Mouse (Mus musculus): Measurements from ENCODE around the gene Zbtb20. TPM values are rescaled to one million over a fixed set of nuclear protein-coding genes. Genes with fewer than 3 reads are reported as not detected.
A peak's percentile ranks its signal among the peaks of the same experiment; 100 is the strongest.

Gene Zbtb20
- polyA plus RNA-seq, 1 experiment from 2014 or later: 23.5 TPM

DNA sequence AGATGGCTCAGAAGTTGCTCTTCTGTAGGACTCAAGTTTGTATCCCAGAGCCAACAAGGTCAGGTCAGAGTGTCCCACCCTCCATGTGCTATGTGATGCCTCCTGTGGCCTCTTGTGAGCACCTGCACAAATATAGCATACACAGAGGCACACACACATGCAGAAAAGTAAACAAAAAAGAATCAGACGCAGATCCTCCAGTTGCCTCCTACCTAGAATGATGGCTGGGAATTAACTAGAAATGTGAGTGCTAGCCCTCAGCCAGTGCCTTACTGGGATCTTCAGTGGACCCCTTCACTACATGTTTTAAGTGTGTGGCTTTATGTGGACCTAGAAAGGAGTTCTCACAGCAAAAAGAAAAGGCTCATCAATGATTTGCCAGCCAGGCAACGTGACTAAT, 621.4 kb downstream of the Zbtb20 start:
- Histone ChIP-seq H3K27ac (ENCODE audit: low read length) (no peak overlapping the region), H3K36me3 (ENCODE audit: control insufficient read depth, insufficient read depth, low read length) (no peaks in the 10 kb centered on the region), H3K4me1 (ENCODE audit: control insufficient read depth, insufficient read depth, low read length) (no peaks in the 10 kb centered on the region), H3K9me3 (replicated peaks; ENCODE audit: control insufficient read depth, low read length) (no peaks in the 10 kb centered on the region), H3K27me3 (ENCODE audit: control insufficient read depth, insufficient read depth, low read length) (no peaks in the 10 kb centered on the region), H3K9ac (ENCODE audit: low read length) (no peak overlapping the region), H3K4me2 (ENCODE audit: low read depth, low read length) (no peak overlapping the region), H3K4me3 (replicated peaks; ENCODE audit: low read length) (no peak overlapping the region)
- ATAC-seq (ENCODE audit: insufficient read depth, low FRiP score): no peak
- 46% methylated on average over 2 of the region's 2 CpGs for WGBS

DNA sequence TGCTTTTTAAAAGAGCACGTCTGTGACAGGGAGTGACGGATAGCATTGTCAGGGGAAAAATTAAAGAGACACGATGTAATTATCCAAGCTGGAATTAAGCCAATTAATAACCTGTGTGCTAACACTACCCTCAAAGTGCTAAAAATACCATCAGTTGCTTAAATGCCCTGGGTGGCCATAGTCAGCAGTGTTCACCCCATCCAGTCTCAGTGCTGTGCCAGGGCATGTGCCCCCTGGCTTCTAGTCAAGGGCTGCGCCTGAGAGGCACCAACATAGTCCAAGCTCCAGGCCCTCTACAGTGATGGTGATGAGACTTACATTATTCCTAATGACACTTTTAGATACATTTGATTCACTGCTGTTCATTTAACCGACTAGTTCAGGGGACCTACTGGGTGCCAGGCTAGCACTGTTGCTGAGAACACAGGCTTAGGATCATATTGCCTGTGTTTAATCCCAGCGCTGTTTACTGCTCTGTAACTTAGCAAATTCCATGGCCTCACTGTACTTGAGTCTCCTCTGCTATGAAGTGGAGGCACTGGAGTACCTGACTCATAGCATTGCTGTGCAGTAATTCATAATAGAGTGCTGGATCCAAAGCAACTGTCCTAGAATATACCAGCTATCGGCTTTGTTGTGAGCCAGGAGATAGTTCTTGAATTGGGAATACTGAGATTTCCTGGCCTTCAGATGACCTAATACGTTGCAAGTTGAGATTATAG, 624.6 kb downstream of the Zbtb20 start:
- Histone ChIP-seq H3K9ac (ENCODE audit: low read length) (no peak overlapping the region), H3K27me3 (ENCODE audit: control insufficient read depth, insufficient read depth, low read length) (no peaks in the 10 kb centered on the region; the same call in 1 of the 2 replicates), H3K4me2 (ENCODE audit: low read depth, low read length) (no peak overlapping the region), H3K9me3 (replicated peaks; ENCODE audit: control insufficient read depth, low read length) (no peaks in the 10 kb centered on the region), H3K27ac (ENCODE audit: low read length) (no peak overlapping the region), H3K4me3 (replicated peaks; ENCODE audit: low read length) (no peak overlapping the region), H3K36me3 (ENCODE audit: control insufficient read depth, insufficient read depth, low read length) (no peaks in the 10 kb centered on the region), H3K4me1 (ENCODE audit: control insufficient read depth, insufficient read depth, low read length) (peaks cover 3% of the 10 kb centered on the region; the same call in 1 of the 2 replicates)
- ATAC-seq (ENCODE audit: insufficient read depth, low FRiP score): no peak
- WGBS: 75% methylated on average over 8 of the region's 8 CpGs

DNA sequence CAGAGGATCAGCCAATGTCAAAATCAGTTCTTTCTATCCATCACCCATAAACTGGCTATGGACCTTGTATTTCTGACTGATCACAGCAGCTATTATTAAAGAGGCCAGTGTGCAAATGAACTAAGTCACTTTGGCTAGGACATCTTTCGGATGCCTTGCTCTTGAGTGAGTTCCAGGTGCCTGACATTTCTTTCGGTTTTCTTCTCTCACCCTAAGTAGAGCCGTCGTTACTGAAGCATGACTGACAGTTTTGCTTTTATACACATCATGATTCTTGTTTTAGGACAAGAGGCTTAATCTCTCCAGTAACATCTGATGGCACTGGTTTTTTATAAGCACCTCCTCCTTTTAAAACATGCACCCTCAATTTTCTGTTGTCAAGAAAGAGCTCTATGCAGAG, 625.6 kb downstream of the Zbtb20 start:
- no peaks in the 10 kb centered on the region for H3K36me3 ChIP-seq (ENCODE audit: control insufficient read depth, insufficient read depth, low read length)
- H3K9ac ChIP-seq (ENCODE audit: low read length): no peak overlapping the region
- H3K4me1 ChIP-seq (ENCODE audit: control insufficient read depth, insufficient read depth, low read length): peaks cover 6% of the 10 kb centered on the region; the same call in 1 of the 2 replicates
- H3K9me3 ChIP-seq (replicated peaks; ENCODE audit: control insufficient read depth, low read length): no peaks in the 10 kb centered on the region
- no peak overlapping the region for H3K4me2 ChIP-seq (ENCODE audit: low read depth, low read length)
- 76% methylated on average over 4 of the region's 4 CpGs for WGBS
- H3K27ac ChIP-seq (ENCODE audit: low read length): no peak overlapping the region
- no peak overlapping the region for H3K4me3 ChIP-seq (replicated peaks; ENCODE audit: low read length)
- ATAC-seq (ENCODE audit: insufficient read depth, low FRiP score): no peak
- no peaks in the 10 kb centered on the region; the same call in 1 of the 2 replicates for H3K27me3 ChIP-seq (ENCODE audit: control insufficient read depth, insufficient read depth, low read length)

DNA sequence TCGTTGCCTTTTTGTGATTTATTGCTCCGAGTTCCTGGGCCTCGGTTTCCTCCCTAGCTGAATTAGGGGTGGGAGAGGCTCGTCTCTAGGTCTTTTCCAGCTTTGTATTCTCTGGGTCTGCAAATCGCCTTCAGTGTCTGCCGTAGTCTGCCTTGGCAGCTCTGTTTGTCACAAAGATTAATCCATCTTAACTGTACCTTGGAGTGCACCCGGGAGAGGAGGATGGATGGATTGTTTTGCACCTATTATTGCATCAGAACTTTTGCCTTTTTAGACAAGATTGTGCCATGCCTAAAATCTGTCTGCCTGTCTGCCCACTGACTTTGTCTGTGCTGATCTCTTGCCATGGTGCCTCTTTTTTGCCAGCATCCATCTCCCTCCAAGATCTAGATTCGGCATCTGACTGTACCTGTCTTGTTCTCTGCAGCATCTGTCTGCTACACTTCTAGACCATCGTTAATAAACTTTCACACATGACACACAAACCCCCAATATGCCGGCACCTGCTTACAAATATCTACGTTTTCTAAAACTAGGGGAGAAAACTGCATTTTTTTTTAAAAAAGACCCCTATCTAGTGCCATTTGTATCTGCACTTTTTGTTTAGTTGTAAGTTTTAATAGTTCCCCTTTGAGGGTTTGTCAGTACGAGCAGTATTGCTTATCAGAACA, 626.8 kb downstream of the Zbtb20 start:
- no peak overlapping the region; the same call in 1 of the 2 replicates for H3K4me3 ChIP-seq (replicated peaks; ENCODE audit: low read length)
- no peak overlapping the region for H3K27ac ChIP-seq (ENCODE audit: low read length)
- 42% methylated on average over 12 of the region's 12 CpGs for WGBS
- H3K27me3 ChIP-seq (ENCODE audit: control insufficient read depth, insufficient read depth, low read length): no peaks in the 10 kb centered on the region; the same call in 1 of the 2 replicates
- ATAC-seq (ENCODE audit: insufficient read depth, low FRiP score): no peak
- H3K36me3 ChIP-seq (ENCODE audit: control insufficient read depth, insufficient read depth, low read length): no peaks in the 10 kb centered on the region
- H3K4me1 ChIP-seq (ENCODE audit: control insufficient read depth, insufficient read depth, low read length): peaks cover 7% of the 10 kb centered on the region; the same call in 1 of the 2 replicates
- H3K9me3 ChIP-seq (replicated peaks; ENCODE audit: control insufficient read depth, low read length): no peaks in the 10 kb centered on the region
- H3K4me2 ChIP-seq (ENCODE audit: low read depth, low read length): peak overlapping the region; percentile 77; the same call in 1 of the 2 replicates
- H3K9ac ChIP-seq (ENCODE audit: low read length): no peak overlapping the region

DNA sequence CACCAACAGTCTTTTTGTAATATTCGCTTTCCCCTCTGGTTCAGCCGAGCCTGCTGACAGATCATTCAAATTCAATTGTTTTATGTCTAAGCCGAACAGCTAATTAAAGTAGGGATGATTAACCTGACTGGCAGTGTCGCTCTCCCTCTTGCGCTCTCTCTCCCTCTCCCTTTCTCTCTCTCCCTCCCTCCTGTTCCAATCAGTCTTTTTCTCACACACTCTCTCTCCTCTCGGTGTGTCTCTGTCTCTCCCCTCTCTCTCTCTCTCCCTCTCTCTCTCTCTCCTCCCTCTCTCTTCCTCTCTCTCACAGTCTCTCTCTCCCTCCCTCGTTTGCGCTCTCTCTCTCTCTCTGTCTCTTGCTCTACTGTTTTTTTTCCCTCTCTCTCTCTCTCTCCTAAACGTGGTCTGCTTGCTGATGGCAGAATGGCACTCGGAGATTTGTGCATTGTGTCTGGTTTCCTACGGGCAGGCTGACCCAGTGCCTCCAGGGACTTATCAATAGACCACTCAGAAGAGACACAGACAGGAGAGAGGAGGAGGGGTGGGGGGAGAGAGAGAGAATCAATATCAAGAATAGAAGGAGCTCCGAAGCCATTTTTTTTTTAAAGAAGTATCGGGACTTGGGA, 627.4 kb downstream of the Zbtb20 start:
- Histone ChIP-seq H3K4me3 (replicated peaks; ENCODE audit: low read length) (peak overlapping the region; percentile 46), H3K36me3 (ENCODE audit: control insufficient read depth, insufficient read depth, low read length) (no peaks in the 10 kb centered on the region), H3K27me3 (ENCODE audit: control insufficient read depth, insufficient read depth, low read length) (no peaks in the 10 kb centered on the region; the same call in 1 of the 2 replicates), H3K9ac (ENCODE audit: low read length) (peak overlapping the region; percentile 55; the same call in 1 of the 2 replicates), H3K4me1 (ENCODE audit: control insufficient read depth, insufficient read depth, low read length) (peaks cover 7% of the 10 kb centered on the region; the same call in 1 of the 2 replicates), H3K9me3 (replicated peaks; ENCODE audit: control insufficient read depth, low read length) (no peaks in the 10 kb centered on the region), H3K27ac (ENCODE audit: low read length) (no peak overlapping the region; the same call in 1 of the 2 replicates), H3K4me2 (ENCODE audit: low read depth, low read length) (peak overlapping the region; percentile 77)
- peak; percentile 21; the same call in 1 of the 2 replicates for ATAC-seq (ENCODE audit: insufficient read depth, low FRiP score)
- WGBS: 5% methylated on average over 13 of the region's 13 CpGs

DNA sequence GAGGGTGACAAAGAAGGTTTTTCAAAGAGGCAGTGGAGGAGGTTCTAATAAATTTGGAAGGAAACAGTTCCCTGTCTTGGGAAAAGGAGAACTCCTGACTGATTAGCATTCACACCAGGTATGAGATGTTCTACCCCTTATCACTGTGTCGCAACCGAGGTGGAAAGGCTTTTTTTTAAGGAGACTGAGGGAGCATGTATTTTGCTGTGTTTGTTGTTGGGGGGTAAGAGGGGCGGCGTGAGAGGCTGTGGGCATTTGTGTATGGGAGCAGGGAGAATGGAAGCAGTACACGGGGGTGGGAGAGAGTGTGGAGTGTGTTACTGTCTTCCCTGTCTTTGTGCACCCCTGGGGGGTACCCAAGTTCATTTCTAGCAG, 627.9 kb downstream of the Zbtb20 start:
- H3K9ac ChIP-seq (ENCODE audit: low read length): peak overlapping the region; percentile 55; the same call in 1 of the 2 replicates
- ATAC-seq (ENCODE audit: insufficient read depth, low FRiP score): no peak
- 3% methylated on average over 5 of the region's 5 CpGs for WGBS
- no peaks in the 10 kb centered on the region; the same call in 1 of the 2 replicates for H3K27me3 ChIP-seq (ENCODE audit: control insufficient read depth, insufficient read depth, low read length)
- no peaks in the 10 kb centered on the region for H3K9me3 ChIP-seq (replicated peaks; ENCODE audit: control insufficient read depth, low read length)
- no peaks in the 10 kb centered on the region for H3K36me3 ChIP-seq (ENCODE audit: control insufficient read depth, insufficient read depth, low read length)
- no peak overlapping the region; the same call in 1 of the 2 replicates for H3K27ac ChIP-seq (ENCODE audit: low read length)
- peak overlapping the region; percentile 46 for H3K4me3 ChIP-seq (replicated peaks; ENCODE audit: low read length)
- H3K4me1 ChIP-seq (ENCODE audit: control insufficient read depth, insufficient read depth, low read length): peaks cover 7% of the 10 kb centered on the region; the same call in 1 of the 2 replicates
- H3K4me2 ChIP-seq (ENCODE audit: low read depth, low read length): peak overlapping the region; percentile 77

DNA sequence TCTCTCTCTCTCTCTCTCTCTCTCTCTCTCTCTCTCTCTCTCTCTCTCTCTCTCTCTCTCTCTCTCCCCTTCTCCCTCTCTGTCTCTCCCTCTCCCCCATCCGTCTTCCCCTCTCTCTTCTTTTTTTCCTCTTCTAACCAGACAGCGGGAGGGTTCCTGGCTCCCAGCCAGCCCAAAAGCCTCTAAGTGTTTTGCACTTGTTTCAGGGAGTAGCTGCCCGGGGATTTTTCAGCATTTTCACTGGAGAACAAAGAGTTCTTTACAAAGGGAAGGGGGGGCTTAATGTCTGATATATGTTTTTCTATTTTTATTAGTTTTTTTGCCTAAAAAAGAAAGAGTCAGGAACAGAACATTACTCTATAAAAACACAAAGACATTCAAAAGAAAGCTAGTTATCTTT, 628.5 kb downstream of the Zbtb20 start:
- H3K27ac ChIP-seq (ENCODE audit: low read length): no peak overlapping the region
- peak overlapping the region; percentile 46 for H3K4me3 ChIP-seq (replicated peaks; ENCODE audit: low read length)
- no peaks in the 10 kb centered on the region; the same call in 1 of the 2 replicates for H3K27me3 ChIP-seq (ENCODE audit: control insufficient read depth, insufficient read depth, low read length)
- H3K4me1 ChIP-seq (ENCODE audit: control insufficient read depth, insufficient read depth, low read length): peaks cover 7% of the 10 kb centered on the region; the same call in 1 of the 2 replicates
- H3K9ac ChIP-seq (ENCODE audit: low read length): no peak overlapping the region
- H3K36me3 ChIP-seq (ENCODE audit: control insufficient read depth, insufficient read depth, low read length): no peaks in the 10 kb centered on the region
- 1% methylated on average over 3 of the region's 3 CpGs for WGBS
- no peak for ATAC-seq (ENCODE audit: insufficient read depth, low FRiP score)
- no peaks in the 10 kb centered on the region for H3K9me3 ChIP-seq (replicated peaks; ENCODE audit: control insufficient read depth, low read length)
- peak overlapping the region; percentile 77 for H3K4me2 ChIP-seq (ENCODE audit: low read depth, low read length)

DNA sequence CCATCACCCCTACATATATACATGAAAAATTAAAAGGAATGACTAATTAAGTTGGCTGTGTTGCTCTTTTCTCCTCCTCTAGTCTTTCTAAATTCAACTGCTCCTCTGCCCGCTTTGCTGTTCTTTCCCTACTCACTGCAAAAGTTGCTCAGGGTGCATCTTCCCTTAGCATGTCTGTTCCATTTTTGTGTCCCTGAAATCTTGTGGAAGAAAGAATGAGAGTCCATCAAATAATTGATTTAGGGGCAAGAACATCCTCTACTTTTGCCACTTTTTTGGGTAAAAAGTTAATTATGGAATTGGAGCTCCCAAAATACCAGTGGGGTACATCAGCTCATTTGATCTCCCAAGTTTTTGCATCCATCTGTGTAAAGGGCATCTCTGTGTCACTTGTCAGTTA, 628.9 kb downstream of the Zbtb20 start:
- Histone ChIP-seq H3K9ac (ENCODE audit: low read length) (no peak overlapping the region), H3K4me3 (replicated peaks; ENCODE audit: low read length) (no peak overlapping the region), H3K27me3 (ENCODE audit: control insufficient read depth, insufficient read depth, low read length) (no peaks in the 10 kb centered on the region; the same call in 1 of the 2 replicates), H3K36me3 (ENCODE audit: control insufficient read depth, insufficient read depth, low read length) (no peaks in the 10 kb centered on the region), H3K4me1 (ENCODE audit: control insufficient read depth, insufficient read depth, low read length) (peaks cover 7% of the 10 kb centered on the region; the same call in 1 of the 2 replicates), H3K27ac (ENCODE audit: low read length) (no peak overlapping the region), H3K9me3 (replicated peaks; ENCODE audit: control insufficient read depth, low read length) (no peaks in the 10 kb centered on the region), H3K4me2 (ENCODE audit: low read depth, low read length) (no peak overlapping the region)
- WGBS: 81% methylated on average over 1 of the region's 1 CpGs
- no peak for ATAC-seq (ENCODE audit: insufficient read depth, low FRiP score)

Data from stomach, embryonic 16.5 days (tissue).